Mouse (Mus musculus) liver, embryonic 11.5 days (tissue): ENCODE measurements around the gene Fnbp1. TPM values are rescaled to one million over a fixed set of nuclear protein-coding genes. Genes with fewer than 3 reads are reported as not detected.
A peak's percentile ranks its signal among the peaks of the same experiment; 100 is the strongest.

Source experiments
- ATAC-seq: fragments of 200-750 bp; cut with Nextera tagmentation; replicated peaks from 2 replicates; pipeline ENCODE4 v1.8.0; 2017; ENCODE audit warnings: moderate number of reproducible peaks, mild to moderate bottlenecking, moderate TSS enrichment, moderate library complexity; ENCODE audit not compliant: low FRiP score
- DNase-seq: peaks from one replicate; pipeline ENCODE4 v3.0.0-alpha.2; 2017; ENCODE audit warnings: low spot score
- H3K27ac ChIP-seq: fragments of 300-500 bp; sonication (generic); 2 replicates; pipeline ENCODE4 v1.5.1; 2014; ENCODE audit warnings: mild to moderate bottlenecking, low read depth, low read length, control low read depth
- H3K27me3 ChIP-seq: fragments of 300-500 bp; sonication (generic); replicated peaks from 2 replicates; pipeline ENCODE4 v1.6.1; 2014; ENCODE audit warnings: low read length, mixed read lengths; ENCODE audit not compliant: control insufficient read depth, insufficient read depth
- H3K36me3 ChIP-seq: fragments of 300-500 bp; sonication (generic); 2 replicates; pipeline ENCODE4 v1.6.1; 2014; ENCODE audit warnings: mild to moderate bottlenecking, low read length, moderate library complexity, mixed read lengths; ENCODE audit not compliant: control insufficient read depth, insufficient read depth
- H3K4me1 ChIP-seq: fragments of 300-500 bp; sonication (generic); replicated peaks from 2 replicates; pipeline ENCODE4 v1.6.1; 2014; ENCODE audit warnings: low read length, mixed read lengths; ENCODE audit not compliant: control insufficient read depth, insufficient read depth
- H3K4me2 ChIP-seq: fragments of 300-500 bp; sonication (generic); 2 replicates; pipeline ENCODE4 v1.6.1; 2014; ENCODE audit warnings: mild to moderate bottlenecking, control low read depth, moderate library complexity
- H3K4me3 ChIP-seq: fragments of 300-500 bp; sonication (generic); 2 replicates; pipeline ENCODE4 v1.5.1; 2014; ENCODE audit warnings: low read depth, low read length, control low read depth
- H3K9ac ChIP-seq: fragments of 300-500 bp; sonication (generic); 2 replicates; pipeline ENCODE4 v1.6.1; 2014; ENCODE audit warnings: low read depth, low read length, control low read depth
- H3K9me3 ChIP-seq: fragments of 300-500 bp; sonication (generic); 2 replicates; pipeline ENCODE4 v1.6.1; 2016; ENCODE audit warnings: low read length, inconsistent platforms, mixed read lengths; ENCODE audit not compliant: control insufficient read depth
- WGBS: fragments of 180-500 bp; shearing (Covaris S2); extraction: QIAGEN DNeasy Blood & Tissue Kit; methylation state at CpG from one replicate; pipeline ENCODE4 v1.1.7; 2014; 5-methylcytosine and 5-hydroxymethylcytosine counted together
- polyA plus RNA-seq: library from polyadenylated mRNA; unstranded; fragments of >200 nt; fragmentation: Nextera tagmentation; extraction: Ambion mirVana; gene quantifications from 2 replicates; pipeline ENCODE4 v1.2.1, GENCODE M21; 2014

Fnbp1 gene
- polyA plus RNA-seq, 1 experiment from 2014 or later, result 20.6 TPM

DNA sequence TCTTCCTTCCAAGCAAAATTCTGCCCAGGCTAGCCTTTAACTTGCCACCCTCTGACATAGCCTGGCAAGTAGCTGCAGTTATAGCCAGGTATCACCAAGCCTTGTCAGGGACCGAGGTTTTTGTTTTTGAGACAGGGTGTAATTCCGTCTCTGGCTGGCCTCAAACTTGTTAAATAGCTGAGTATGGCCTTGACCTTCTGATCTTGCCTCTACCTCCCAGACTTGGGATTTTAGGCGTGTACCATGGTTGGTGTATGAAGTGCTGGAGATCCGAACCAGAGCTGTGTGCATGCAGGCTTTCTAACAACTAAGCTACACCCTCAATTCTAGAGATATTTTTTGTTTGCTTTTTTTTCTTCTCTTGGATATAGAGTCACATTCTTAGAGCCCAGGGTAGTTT, 19.8 kb upstream of the Fnbp1 start:
- ATAC-seq (no peak), DNase-seq (no peak)
- H3K4me3 ChIP-seq, result no peak overlapping the region
- WGBS, result 79% methylated on average over 4 of the region's 4 CpGs
- no peak overlapping the region for H3K4me2 ChIP-seq
- no peaks in the 10 kb centered on the region for H3K9me3 ChIP-seq
- no peak overlapping the region for H3K27ac ChIP-seq
- H3K4me1 ChIP-seq, result peaks cover 45% of the 10 kb centered on the region
- no peaks in the 10 kb centered on the region; the same call in 1 of the 2 replicates for H3K36me3 ChIP-seq
- no peaks in the 10 kb centered on the region for H3K27me3 ChIP-seq
- H3K9ac ChIP-seq, result no peak overlapping the region

GRCm38 (mm10) chr2:31160147-31160920, 18.5 kb upstream of the Fnbp1 start:
- Histone ChIP-seq H3K27ac (0 out of 2 replicates have a peak overlapping the region, but pooled peaks have one; percentile 48), H3K27me3 (no peaks in the 10 kb centered on the region), H3K4me1 (peaks cover 48% of the 10 kb centered on the region), H3K36me3 (no peaks in the 10 kb centered on the region), H3K9ac (no peak overlapping the region), H3K4me2 (no peak overlapping the region; the same call in 1 of the 2 replicates), H3K9me3 (no peaks in the 10 kb centered on the region), H3K4me3 (no peak overlapping the region)
- WGBS, result 65% methylated on average over 10 of the region's 10 CpGs
- ATAC-seq, result peak; percentile 80
- DNase-seq, result no peak

- ATAC-seq (peak; percentile 82), DNase-seq (no peak)
- no peaks in the 10 kb centered on the region for H3K36me3 ChIP-seq
- 64% methylated on average over 3 of the region's 3 CpGs for WGBS
- peaks cover 43% of the 10 kb centered on the region for H3K4me1 ChIP-seq
- peak overlapping the region; percentile 16; the same call in 1 of the 2 replicates for H3K4me2 ChIP-seq
- H3K27me3 ChIP-seq, result no peaks in the 10 kb centered on the region
- H3K9me3 ChIP-seq, result no peaks in the 10 kb centered on the region
- H3K9ac ChIP-seq, result no peak overlapping the region
- no peak overlapping the region for H3K27ac ChIP-seq
- no peak overlapping the region for H3K4me3 ChIP-seq
These were observed 15.0 kb upstream of the Fnbp1 start for GRCm38 (mm10) chr2:31156846-31157245.

GRCm38 (mm10) chr2:31151892-31152812, 10.3 kb upstream of the Fnbp1 start, which contains the start of gene Gpr107:
Gpr107 (plus strand) TSS chr2:31152316.
- peak within 1 kb of the TSS; percentile 87 for H3K9ac ChIP-seq
- peak within 1 kb of the TSS; percentile 65; the same call in 1 of the 2 replicates for H3K27ac ChIP-seq
- ATAC-seq (peak; percentile 86), DNase-seq (peak; percentile 87)
- peak within 1 kb of the TSS; percentile 73 for H3K4me2 ChIP-seq
- H3K9me3 ChIP-seq, result no peaks in the 10 kb centered on the region
- H3K4me3 ChIP-seq, result peak within 1 kb of the TSS; percentile 96
- peaks cover 20% of the 10 kb centered on the region for H3K4me1 ChIP-seq
- no peaks in the 10 kb centered on the region for H3K27me3 ChIP-seq
- H3K36me3 ChIP-seq, result no peaks in the 10 kb centered on the region
- WGBS, result under 1% methylated on average over 53 of the region's 53 CpGs

DNA sequence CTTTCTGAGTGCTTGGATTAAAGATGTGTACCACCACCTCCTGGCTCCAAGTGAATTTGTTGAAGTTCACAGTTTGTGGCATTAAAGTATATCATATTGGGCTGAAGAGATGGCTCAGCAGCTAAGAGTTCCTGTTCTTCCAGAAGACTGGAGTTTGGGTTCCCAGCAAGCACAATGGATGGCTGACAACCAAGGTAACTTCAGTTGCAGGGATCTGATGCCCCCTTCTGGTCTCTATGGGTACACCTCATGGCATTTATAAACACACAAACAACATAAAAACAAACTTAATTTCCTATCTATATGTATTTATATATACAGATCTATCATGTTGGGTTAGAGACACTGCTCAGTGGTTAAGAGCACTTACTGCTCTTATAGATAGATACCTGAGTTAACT, 9.0 kb upstream of the Fnbp1 start:
- Histone ChIP-seq H3K36me3 (no peaks in the 10 kb centered on the region), H3K4me3 (no peak overlapping the region), H3K9ac (no peak overlapping the region), H3K27ac (no peak overlapping the region), H3K27me3 (no peaks in the 10 kb centered on the region), H3K4me1 (peaks cover 8% of the 10 kb centered on the region), H3K9me3 (no peaks in the 10 kb centered on the region), H3K4me2 (peak overlapping the region; percentile 73; the same call in 1 of the 2 replicates)
- DNase-seq (no peak), ATAC-seq (no peak)

- Histone ChIP-seq H3K4me2 (no peak overlapping the region), H3K27ac (no peak overlapping the region), H3K9ac (no peak overlapping the region), H3K4me1 (peaks cover 19% of the 10 kb centered on the region), H3K36me3 (no peaks in the 10 kb centered on the region), H3K9me3 (no peaks in the 10 kb centered on the region), H3K4me3 (no peak overlapping the region), H3K27me3 (no peaks in the 10 kb centered on the region)
- no peak for DNase-seq
- 81% methylated on average over 7 of the region's 7 CpGs for WGBS
- no peak for ATAC-seq
These were observed 5.2 kb upstream of the Fnbp1 start for GRCm38 (mm10) chr2:31147054-31147453.

DNA sequence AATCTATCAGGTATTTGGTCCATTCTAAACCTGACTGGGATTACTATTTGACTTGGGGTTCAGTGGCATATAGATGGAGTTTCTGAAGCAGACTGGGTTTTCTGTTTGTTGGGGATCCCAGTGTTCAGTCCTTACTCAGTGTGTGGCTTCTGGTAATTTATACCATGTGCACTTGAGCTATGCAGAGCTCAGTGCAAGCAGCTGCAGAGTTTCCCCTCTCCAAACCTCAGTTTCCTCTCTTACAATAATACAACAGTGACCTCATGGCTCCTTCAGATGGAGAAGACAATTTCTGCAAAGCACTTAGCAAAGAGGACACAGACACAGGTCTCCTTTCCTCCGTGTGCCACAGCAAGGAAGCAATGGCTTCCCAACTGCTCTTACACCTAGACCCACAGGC, 3.1 kb upstream of the Fnbp1 start:
- Histone ChIP-seq H3K9me3 (no peaks in the 10 kb centered on the region), H3K4me3 (no peak overlapping the region), H3K4me2 (no peak overlapping the region), H3K4me1 (peaks cover 29% of the 10 kb centered on the region), H3K36me3 (no peaks in the 10 kb centered on the region), H3K27me3 (no peaks in the 10 kb centered on the region), H3K27ac (no peak overlapping the region), H3K9ac (no peak overlapping the region)
- ATAC-seq (no peak), DNase-seq (no peak)
- WGBS, result 55% methylated on average over 1 of the region's 1 CpGs

- peak overlapping the region; percentile 23 for H3K4me3 ChIP-seq
- H3K27me3 ChIP-seq, result no peaks in the 10 kb centered on the region
- ATAC-seq (no peak), DNase-seq (no peak)
- H3K27ac ChIP-seq, result peak overlapping the region; percentile 67
- WGBS, result 38% methylated on average over 16 of the region's 16 CpGs
- peaks cover 29% of the 10 kb centered on the region for H3K4me1 ChIP-seq
- H3K9ac ChIP-seq, result peak overlapping the region; percentile 41
- no peaks in the 10 kb centered on the region for H3K36me3 ChIP-seq
- H3K9me3 ChIP-seq, result no peaks in the 10 kb centered on the region
- peak overlapping the region; percentile 56 for H3K4me2 ChIP-seq
These were observed 2.2 kb upstream of the Fnbp1 start for GRCm38 (mm10) chr2:31143768-31144695.
